Mouse (Mus musculus): ENCODE results near the gene Gpr18. TPM values are rescaled to one million over a fixed set of nuclear protein-coding genes. Genes with fewer than 3 reads are reported as not detected.

The Gpr18 gene
- under 1 TPM; 0.22 to 0.52 (median 0.45) TPM for total RNA-seq (2022)

- no peak for DNase-seq
These were observed at the start of gene Gpr18 for GRCm38 (mm10) chr14:121915621-121916020. Gene Gpr18, minus strand, starts transcription at chr14:121915781.

GRCm38 (mm10) chr14:121964990-121965389 is 49.4 kb upstream of the Gpr18 start, which contains the start of gene Gpr183:
Gene Gpr183, minus strand, starts transcription at chr14:121965195.
- DNase-seq = no peak

- no peak for DNase-seq
These were observed 48.4 kb upstream of the Gpr18 start for GRCm38 (mm10) chr14:121963942-121964335.

GRCm38 (mm10) chr14:121963251-121963941 is 47.8 kb upstream of the Gpr18 start:
- DNase-seq = no peak

- DNase-seq = no peak
These were observed 46.7 kb upstream of the Gpr18 start for GRCm38 (mm10) chr14:121962128-121962890.

GRCm38 (mm10) chr14:121961496-121962127 is 46.0 kb upstream of the Gpr18 start:
- DNase-seq = no peak

- DNase-seq = no peak
These were observed 45.4 kb upstream of the Gpr18 start for GRCm38 (mm10) chr14:121960997-121961396.

- DNase-seq = no peak
These were observed 45.0 kb upstream of the Gpr18 start for GRCm38 (mm10) chr14:121960531-121960930.

GRCm38 (mm10) chr14:121960031-121960430 is 44.5 kb upstream of the Gpr18 start:
- no peak for DNase-seq

- no peak for DNase-seq
These were observed 44.0 kb upstream of the Gpr18 start for GRCm38 (mm10) chr14:121959538-121959980.

GRCm38 (mm10) chr14:121958751-121959537 is 43.4 kb upstream of the Gpr18 start:
- no peak for DNase-seq

GRCm38 (mm10) chr14:121958041-121958750 is 42.6 kb upstream of the Gpr18 start:
- no peak for DNase-seq

GRCm38 (mm10) chr14:121957176-121957871 is 41.7 kb upstream of the Gpr18 start:
- DNase-seq = no peak

GRCm38 (mm10) chr14:121956291-121956690 is 40.7 kb upstream of the Gpr18 start:
- DNase-seq = no peak

GRCm38 (mm10) chr14:121955176-121955795 is 39.7 kb upstream of the Gpr18 start:
- no peak for DNase-seq

GRCm38 (mm10) chr14:121954608-121955007 is 39.0 kb upstream of the Gpr18 start:
- DNase-seq = no peak

- DNase-seq = no peak
These were observed 38.5 kb upstream of the Gpr18 start for GRCm38 (mm10) chr14:121954129-121954528.

GRCm38 (mm10) chr14:121952046-121952400 is 36.4 kb upstream of the Gpr18 start:
- no peak for DNase-seq

GRCm38 (mm10) chr14:121951399-121952045 is 35.9 kb upstream of the Gpr18 start:
- DNase-seq = no peak

- no peak for DNase-seq
These were observed 34.3 kb upstream of the Gpr18 start for GRCm38 (mm10) chr14:121949897-121950296.
